Mouse (Mus musculus) right cerebral cortex, adult 2 months (tissue): Measurements from ENCODE around the gene Ampd2.

Source experiments
- DNase-seq, 2 experiments: peaks; one replicate each; pipeline ENCODE4 v3.0.0; 2021 to 2022; ENCODE audit warnings: low spot score in 2 of 2

The Ampd2 gene

DNA sequence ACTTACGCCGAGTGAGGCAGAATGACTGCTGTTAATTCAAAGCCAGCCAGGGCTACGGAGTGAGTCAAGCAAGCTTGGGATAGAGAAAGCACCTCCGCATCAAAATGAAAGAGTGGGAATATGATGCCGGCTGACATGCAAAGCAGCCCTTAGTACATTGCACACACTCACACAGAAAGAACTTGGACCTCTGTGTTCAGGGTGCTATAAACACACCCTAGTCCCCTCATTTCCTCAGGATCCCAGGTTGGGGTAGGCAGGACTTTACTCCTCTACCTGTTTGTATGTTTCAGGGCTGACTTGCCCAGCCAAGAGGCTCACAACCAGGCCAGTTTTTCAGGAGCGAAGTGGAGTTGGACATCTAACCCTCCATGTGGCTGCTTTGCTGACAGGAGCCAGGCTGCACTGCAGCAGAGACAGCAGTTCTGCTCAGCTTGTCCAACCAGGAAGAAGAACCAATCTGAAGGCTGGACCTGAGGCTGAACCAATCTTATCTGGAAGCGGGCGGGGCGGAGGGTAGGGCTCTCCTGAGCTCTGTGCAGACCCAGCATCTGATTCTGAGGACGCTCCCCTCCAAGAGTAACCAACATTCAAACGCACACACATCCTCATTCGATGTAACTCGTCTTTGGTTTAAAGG is 17.1 kb downstream of the Ampd2 start:
- DNase-seq, result no peak

- no peak for DNase-seq
Measured at GRCm38 (mm10) chr3:108068826-108069225, 17.6 kb downstream of the Ampd2 start.

DNA sequence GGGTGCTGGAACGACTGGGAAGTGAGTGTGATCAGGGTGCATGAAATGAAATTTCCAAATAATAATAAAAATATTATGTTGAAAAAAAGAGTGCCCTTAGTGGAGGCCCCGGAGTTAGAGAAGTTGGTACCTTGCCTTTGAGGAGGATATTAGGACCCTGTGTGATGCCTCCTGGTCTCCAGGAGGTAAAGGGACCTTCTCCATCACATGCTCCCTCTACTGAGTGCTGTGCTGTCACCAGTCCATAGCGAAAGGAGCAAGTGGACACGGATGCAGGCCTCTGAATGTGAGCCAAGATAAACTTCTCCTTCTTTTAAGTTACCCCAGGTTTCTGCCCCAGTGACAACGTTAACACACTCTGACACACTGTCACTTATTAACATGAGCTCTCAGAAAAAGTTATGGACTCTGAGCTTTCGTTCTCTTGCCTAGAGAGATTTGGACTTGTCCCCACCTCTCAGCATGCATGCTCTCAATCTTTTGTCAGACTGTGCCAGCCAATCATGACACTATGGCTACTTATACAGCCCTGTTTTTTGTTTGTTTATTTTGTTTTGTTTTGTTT is 19.0 kb downstream of the Ampd2 start:
- no peak for DNase-seq

DNA sequence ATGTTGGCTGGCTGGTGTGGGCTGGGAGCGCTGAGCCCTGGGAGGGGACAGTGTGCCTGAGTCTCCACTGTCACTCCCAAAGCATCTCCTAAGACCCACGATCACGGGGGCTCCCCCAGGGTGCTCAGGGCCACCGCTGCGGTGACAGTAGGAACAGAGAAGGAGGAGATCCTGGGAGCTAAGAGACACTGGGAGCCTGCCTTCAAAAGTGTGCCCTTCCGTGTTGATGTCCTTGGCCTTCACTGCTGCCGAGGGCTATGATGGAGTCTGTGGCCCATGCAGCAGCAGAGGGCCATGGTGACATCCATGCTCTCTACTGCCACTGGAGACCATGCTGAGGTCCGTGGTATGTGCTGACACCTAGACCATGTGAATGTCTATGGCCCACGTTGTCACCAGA is 20.9 kb downstream of the Ampd2 start:
- no peak for DNase-seq

GRCm38 (mm10) chr3:108064672-108065071 is 21.8 kb downstream of the Ampd2 start:
- no peak for DNase-seq

- no peak for DNase-seq
Measured at GRCm38 (mm10) chr3:108062648-108063047, 23.8 kb downstream of the Ampd2 start.

DNA sequence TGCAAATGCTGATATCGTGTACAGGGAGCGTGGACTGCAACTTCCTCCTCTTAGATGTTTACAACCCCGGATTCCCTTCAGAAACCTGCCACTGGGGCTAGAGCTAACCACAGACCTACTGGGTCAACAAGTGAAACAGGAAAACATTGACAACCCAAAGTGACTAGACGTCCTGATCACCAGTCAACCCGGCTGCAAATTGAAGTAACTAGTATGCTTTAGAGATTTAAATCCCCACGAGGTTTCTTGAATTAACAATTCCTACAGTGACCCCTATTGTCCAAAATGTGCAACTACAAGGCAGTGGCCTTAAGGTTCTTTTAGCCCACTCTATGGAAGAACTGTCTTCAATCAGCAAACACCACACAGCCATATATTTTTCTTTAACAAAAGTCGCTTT is 25.0 kb downstream of the Ampd2 start:
- DNase-seq, result peak in 1 of 2 experiments; percentile 66

- no peak for DNase-seq
Measured at GRCm38 (mm10) chr3:108050493-108050892, 36.0 kb downstream of the Ampd2 start.

GRCm38 (mm10) chr3:108048306-108048705 is 38.1 kb downstream of the Ampd2 start:
- no peak for DNase-seq

DNA sequence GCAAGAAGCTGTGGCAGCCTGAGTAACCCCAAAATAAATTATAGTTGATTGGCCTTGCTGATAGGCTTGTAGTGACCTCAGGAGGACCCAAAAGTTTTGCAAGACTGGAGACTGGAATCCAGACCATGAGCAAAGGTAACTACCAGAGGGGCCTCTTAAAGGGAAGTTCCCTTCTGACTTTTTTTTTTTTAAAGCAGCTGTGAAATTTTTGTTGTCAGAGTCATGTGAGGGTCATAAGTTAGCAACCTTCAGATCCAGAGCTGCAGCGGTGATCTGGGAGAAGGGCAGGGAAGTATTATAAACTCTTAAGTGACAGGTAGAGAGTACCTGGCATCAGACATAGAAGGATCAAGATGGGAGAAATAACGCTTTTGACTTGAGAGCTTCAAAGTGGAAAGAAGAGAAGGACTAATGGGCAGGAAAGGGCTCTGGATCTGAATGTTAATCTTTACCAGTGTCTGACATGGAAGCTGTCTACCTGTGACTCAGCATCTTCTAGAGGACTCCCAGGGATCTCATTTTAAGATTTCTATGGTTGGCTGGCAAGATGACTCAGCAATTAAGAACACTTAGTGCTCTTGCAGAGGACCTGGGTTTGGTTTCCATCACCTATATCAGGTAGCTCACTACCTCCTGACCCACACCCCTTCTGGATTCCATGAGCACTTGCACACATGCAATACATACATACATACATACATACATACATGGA is 39.4 kb downstream of the Ampd2 start:
- no peak for DNase-seq

- DNase-seq, result peak; percentile 89
Measured at GRCm38 (mm10) chr3:108044394-108045140, 41.9 kb downstream of the Ampd2 start, which contains the start of gene Gstm4. Gene Gstm4 (minus strand): TSS chr3:108044894.

GRCm38 (mm10) chr3:108033156-108033555 is 53.3 kb downstream of the Ampd2 start:
- no peak for DNase-seq

DNA sequence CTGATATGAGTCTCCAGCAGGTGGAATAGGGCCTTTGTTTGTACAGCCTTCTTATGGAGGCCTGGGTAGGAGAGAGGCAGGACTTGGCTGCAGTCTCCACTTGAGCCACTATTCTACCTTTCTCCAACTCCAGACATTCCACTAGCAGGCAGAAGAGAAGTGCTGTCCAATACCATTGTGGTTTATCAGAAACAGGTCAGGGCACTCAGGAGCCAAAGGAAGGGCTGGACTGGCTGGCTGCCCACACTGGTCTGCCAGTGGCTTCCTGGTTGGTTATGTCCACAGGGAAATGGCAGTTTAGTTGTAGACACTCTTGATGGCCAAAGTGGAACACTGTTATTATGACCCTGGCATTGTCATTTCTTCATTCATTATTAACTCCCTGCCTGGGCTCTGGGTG is 54.3 kb downstream of the Ampd2 start:
- DNase-seq, result no peak

DNA sequence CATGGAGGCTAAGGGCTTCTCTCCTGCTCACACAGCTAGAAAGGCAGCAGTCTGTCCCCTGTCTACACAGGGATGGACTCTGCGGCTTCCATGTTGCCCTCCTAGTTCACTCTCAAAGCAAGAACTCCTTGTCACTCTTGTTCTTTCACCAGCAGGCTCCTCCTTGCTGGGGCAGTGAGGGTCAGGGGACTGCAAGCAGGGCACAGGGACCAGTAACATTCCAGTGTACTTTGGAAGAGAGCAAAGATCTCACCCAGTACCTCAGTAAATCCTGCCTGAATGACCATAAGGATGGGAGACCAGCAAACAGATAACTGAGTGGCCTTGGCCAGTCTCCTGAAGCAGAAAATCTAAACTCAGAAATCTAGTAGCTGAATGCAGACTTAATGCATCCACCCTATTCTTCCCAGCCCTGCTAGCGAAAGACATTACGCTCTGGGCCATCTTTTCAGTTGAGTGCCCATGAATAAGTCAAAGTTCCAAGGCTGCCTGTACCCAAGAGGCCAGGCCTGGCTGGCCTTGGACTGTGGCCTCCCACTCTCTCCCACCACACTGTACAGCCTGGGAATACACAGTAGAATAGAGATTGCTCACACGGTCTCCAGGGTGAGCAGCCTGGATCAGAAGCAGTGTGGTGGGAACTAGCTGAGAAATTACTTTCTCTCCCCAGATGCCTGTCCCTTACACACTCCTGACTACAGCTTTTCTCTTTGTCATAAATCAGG is 57.6 kb downstream of the Ampd2 start:
- no peak for DNase-seq

DNA sequence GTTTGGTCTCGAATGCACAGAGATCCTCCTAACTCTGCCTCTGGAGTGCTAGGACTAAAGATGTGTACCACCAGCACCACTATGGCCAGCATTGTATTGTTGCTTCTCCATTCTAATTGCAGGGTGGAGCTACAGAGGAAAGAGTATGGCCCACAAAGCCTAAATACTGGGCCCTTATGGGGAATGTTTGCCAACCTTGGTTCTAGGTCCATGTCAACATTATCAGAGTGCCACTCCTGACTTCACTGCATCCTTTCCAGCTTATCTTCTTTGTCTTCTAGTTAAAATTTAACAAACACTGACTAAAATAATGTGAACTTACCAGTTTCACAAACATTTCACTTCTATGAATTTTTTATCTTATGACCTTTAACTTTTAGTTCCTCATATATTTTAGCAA is 59.9 kb downstream of the Ampd2 start:
- no peak for DNase-seq

DNA sequence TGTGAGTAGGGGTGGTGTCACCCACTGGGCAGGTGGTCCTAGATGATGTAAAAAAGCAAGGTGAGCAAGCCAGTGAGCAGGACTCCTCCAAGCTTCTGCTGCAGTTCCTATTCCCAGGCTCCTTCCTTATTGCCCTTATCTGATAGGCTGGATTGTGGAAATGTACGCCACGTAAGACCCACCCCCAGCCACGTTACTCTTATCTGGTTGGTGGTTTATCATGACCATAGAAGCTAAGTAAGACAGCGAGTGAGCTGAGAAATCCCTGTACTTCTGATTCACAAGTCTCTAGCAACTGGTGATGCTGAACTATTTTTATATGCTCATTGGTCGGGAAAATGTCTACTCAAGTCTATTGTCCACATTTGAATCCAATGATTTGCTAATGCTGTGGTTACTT is 60.4 kb downstream of the Ampd2 start:
- no peak for DNase-seq

GRCm38 (mm10) chr3:108025318-108025717 is 61.1 kb downstream of the Ampd2 start:
- DNase-seq, result no peak
